Mouse (Mus musculus) liver, adult 2 months (tissue): ENCODE measurements around the gene Dgkg.

Source experiments
- CTCF ChIP-seq: fragments of 200-500 bp; IDR thresholded peaks from 2 replicates; pipeline ENCODE4 v1.5.1; 2011; ENCODE audit warnings: low read depth, low read length, control low read depth
- POLR2A ChIP-seq: fragments of 200-500 bp; IDR thresholded peaks from 2 replicates; pipeline ENCODE4 v1.6.1; 2011; ENCODE audit warnings: low read length, control low read depth; ENCODE audit not compliant: insufficient read depth; ENCODE audit errors: extremely low read depth

- no peak for TF ChIP-seq POLR2A
- TF ChIP-seq CTCF, result no peak
These were observed 123.9 kb downstream of the Dgkg start for GRCm38 (mm10) chr16:22533087-22533486.
